Mouse (Mus musculus): ENCODE data around the gene Nanos1. TPM values are rescaled to one million over a fixed set of nuclear protein-coding genes. Genes with fewer than 3 reads are reported as not detected.
A peak's percentile ranks its signal among the peaks of the same experiment; 100 is the strongest.

The Nanos1 gene
- polyA plus RNA-seq, 1 experiment from 2014 or later: 22.7 TPM

- WGBS: under 1% methylated on average over 115 of the region's 115 CpGs
- no peaks in the 10 kb centered on the region for H3K27me3 ChIP-seq (replicated peaks)
- peak overlapping the region; percentile 89 for H3K4me2 ChIP-seq
- peak overlapping the region; percentile 94 for H3K4me3 ChIP-seq
- no peaks in the 10 kb centered on the region for H3K9me3 ChIP-seq
- peaks cover 26% of the 10 kb centered on the region for H3K4me1 ChIP-seq
- H3K27ac ChIP-seq: peak overlapping the region; percentile 95
- peak overlapping the region; percentile 86 for H3K9ac ChIP-seq
- peak; percentile 86 for ATAC-seq (replicated peaks)
- H3K36me3 ChIP-seq (replicated peaks): 0 out of 2 replicates have a peak, but pooled peaks cover 5% of the 10 kb centered on the region
Measured at GRCm38 (mm10) chr19:60756192-60757098, 658 bp downstream of the Nanos1 start.

- Histone ChIP-seq H3K27me3 (replicated peaks) (no peaks in the 10 kb centered on the region), H3K4me1 (peaks cover 26% of the 10 kb centered on the region), H3K9ac (peak overlapping the region; percentile 86), H3K27ac (peak overlapping the region; percentile 95), H3K4me3 (peak overlapping the region; percentile 94), H3K36me3 (replicated peaks) (0 out of 2 replicates have a peak, but pooled peaks cover 5% of the 10 kb centered on the region), H3K9me3 (no peaks in the 10 kb centered on the region), H3K4me2 (peak overlapping the region; percentile 89)
- peak; percentile 5; the same call in 1 of the 2 replicates for ATAC-seq (replicated peaks)
- 5% methylated on average over 25 of the region's 25 CpGs for WGBS
Measured at GRCm38 (mm10) chr19:60757099-60757785, 1.5 kb downstream of the Nanos1 start.

- Histone ChIP-seq H3K36me3 (replicated peaks) (peaks cover 21% of the 10 kb centered on the region), H3K4me2 (no peak overlapping the region), H3K27ac (no peak overlapping the region), H3K27me3 (replicated peaks) (no peaks in the 10 kb centered on the region), H3K4me3 (no peak overlapping the region), H3K9ac (no peak overlapping the region), H3K9me3 (no peaks in the 10 kb centered on the region), H3K4me1 (peaks cover 26% of the 10 kb centered on the region)
- no peak for ATAC-seq (replicated peaks)
- WGBS: 79% methylated on average over 4 of the region's 4 CpGs
Measured at GRCm38 (mm10) chr19:60758896-60759835, 3.4 kb downstream of the Nanos1 start.

GRCm38 (mm10) chr19:60773366-60773765, 17.6 kb downstream of the Nanos1 start:
- Histone ChIP-seq H3K4me2 (no peak overlapping the region), H3K4me1 (no peaks in the 10 kb centered on the region), H3K27ac (no peak overlapping the region), H3K27me3 (replicated peaks) (no peaks in the 10 kb centered on the region), H3K36me3 (replicated peaks) (peaks cover 57% of the 10 kb centered on the region), H3K9me3 (no peaks in the 10 kb centered on the region), H3K9ac (no peak overlapping the region), H3K4me3 (no peak overlapping the region)
- 93% methylated on average over 6 of the region's 6 CpGs for WGBS
- ATAC-seq (replicated peaks): no peak

- Histone ChIP-seq H3K9me3 (no peaks in the 10 kb centered on the region), H3K4me1 (peaks cover 10% of the 10 kb centered on the region), H3K27me3 (replicated peaks) (no peaks in the 10 kb centered on the region), H3K36me3 (replicated peaks) (peaks cover 13% of the 10 kb centered on the region), H3K4me2 (no peak overlapping the region), H3K4me3 (no peak overlapping the region), H3K27ac (no peak overlapping the region), H3K9ac (no peak overlapping the region)
- WGBS: 91% methylated on average over 3 of the region's 3 CpGs
- ATAC-seq (replicated peaks): no peak
Measured at GRCm38 (mm10) chr19:60782034-60782433, 26.2 kb downstream of the Nanos1 start.

- ATAC-seq (replicated peaks): no peak
- Histone ChIP-seq H3K9me3 (no peaks in the 10 kb centered on the region), H3K4me2 (no peak overlapping the region), H3K4me1 (peaks cover 25% of the 10 kb centered on the region), H3K27ac (no peak overlapping the region), H3K27me3 (replicated peaks) (no peaks in the 10 kb centered on the region), H3K36me3 (replicated peaks) (0 out of 2 replicates have a peak, but pooled peaks cover 6% of the 10 kb centered on the region), H3K4me3 (no peak overlapping the region), H3K9ac (no peak overlapping the region)
- WGBS: 82% methylated on average over 1 of the region's 1 CpGs
Measured at GRCm38 (mm10) chr19:60784712-60785111, 28.9 kb downstream of the Nanos1 start.

GRCm38 (mm10) chr19:60787465-60788150, 31.8 kb downstream of the Nanos1 start:
- no peaks in the 10 kb centered on the region for H3K27me3 ChIP-seq (replicated peaks)
- peaks cover 28% of the 10 kb centered on the region for H3K4me1 ChIP-seq
- H3K27ac ChIP-seq: no peak overlapping the region
- H3K36me3 ChIP-seq (replicated peaks): no peaks in the 10 kb centered on the region
- 75% methylated on average over 2 of the region's 2 CpGs for WGBS
- no peak overlapping the region for H3K9ac ChIP-seq
- peak overlapping the region; percentile 24; the same call in 1 of the 2 replicates for H3K4me2 ChIP-seq
- ATAC-seq (replicated peaks): no peak
- H3K4me3 ChIP-seq: no peak overlapping the region
- H3K9me3 ChIP-seq: no peaks in the 10 kb centered on the region

- 43% methylated on average over 6 of the region's 6 CpGs for WGBS
Measured at GRCm38 (mm10) chr19:60788214-60788960, 32.6 kb downstream of the Nanos1 start.

GRCm38 (mm10) chr19:60789452-60789851, 33.7 kb downstream of the Nanos1 start:
- H3K4me1 ChIP-seq: peaks cover 28% of the 10 kb centered on the region
- peak overlapping the region; percentile 61 for H3K4me2 ChIP-seq
- H3K9me3 ChIP-seq: no peaks in the 10 kb centered on the region
- no peak for ATAC-seq (replicated peaks)
- H3K27me3 ChIP-seq (replicated peaks): no peaks in the 10 kb centered on the region
- H3K36me3 ChIP-seq (replicated peaks): no peaks in the 10 kb centered on the region
- peak overlapping the region; percentile 92 for H3K4me3 ChIP-seq
- H3K9ac ChIP-seq: peak overlapping the region; percentile 98
- H3K27ac ChIP-seq: peak overlapping the region; percentile 96
- 2% methylated on average over 7 of the region's 7 CpGs for WGBS

More at GRCm38 (mm10) chr19:60788214-60788960, 32.6 kb downstream of the Nanos1 start:
- Histone ChIP-seq H3K4me1 (peaks cover 28% of the 10 kb centered on the region), H3K36me3 (replicated peaks) (no peaks in the 10 kb centered on the region), H3K9me3 (no peaks in the 10 kb centered on the region), H3K27ac (no peak overlapping the region), H3K4me2 (peak overlapping the region; percentile 61), H3K4me3 (peak overlapping the region; percentile 11; the same call in 1 of the 2 replicates), H3K9ac (no peak overlapping the region), H3K27me3 (replicated peaks) (no peaks in the 10 kb centered on the region)
- ATAC-seq (replicated peaks): no peak

- WGBS: under 1% methylated on average over 56 of the region's 60 CpGs
- Histone ChIP-seq H3K9ac (peak overlapping the region; percentile 98), H3K4me1 (peaks cover 28% of the 10 kb centered on the region), H3K4me2 (peak overlapping the region; percentile 61), H3K4me3 (peak overlapping the region; percentile 92), H3K27me3 (replicated peaks) (no peaks in the 10 kb centered on the region), H3K9me3 (no peaks in the 10 kb centered on the region), H3K36me3 (replicated peaks) (no peaks in the 10 kb centered on the region), H3K27ac (peak overlapping the region; percentile 96)
- peak; percentile 75 for ATAC-seq (replicated peaks)
Measured at GRCm38 (mm10) chr19:60789919-60790506, 34.2 kb downstream of the Nanos1 start.

Data from midbrain, embryonic 15.5 days (tissue).